Mouse (Mus musculus) CH12.LX (cell line): Measurements from ENCODE around the gene Lancl2.

Experiments used
- CTCF ChIP-seq, 2 experiments: IDR thresholded peaks in 1 of 2; conservative IDR thresholded peaks in 1 of 2; 2 replicates each; pipeline ENCODE4 v1.5.1; 2011 to 2012; ENCODE audit warnings: low read depth in 2 of 2, low read length in 2 of 2, improper control_type of control experiment in 1 of 2, inconsistent platforms in 1 of 2, mild to moderate bottlenecking in 1 of 2, moderate library complexity in 1 of 2
- JUND ChIP-seq: conservative IDR thresholded peaks from 2 replicates; pipeline ENCODE4 v1.6.1; 2011; ENCODE audit warnings: low read depth, low read length, improper control_type of control experiment
- MEF2A ChIP-seq: IDR thresholded peaks from 2 replicates; pipeline ENCODE4 v1.6.1; 2014; ENCODE audit warnings: low read depth, mild to moderate bottlenecking, inconsistent platforms, low read length, improper control_type of control experiment, borderline replicate concordance
- POLR2A ChIP-seq: IDR thresholded peaks from 2 replicates; pipeline ENCODE4 v1.6.1; 2011; ENCODE audit warnings: low read depth, mild to moderate bottlenecking, improper control_type of control experiment, low read length
- POLR2AphosphoS2 ChIP-seq: IDR thresholded peaks from 2 replicates; pipeline ENCODE4 v1.6.1; 2011; ENCODE audit warnings: low read depth, low read length, improper control_type of control experiment
- UBTF ChIP-seq: IDR thresholded peaks from 2 replicates; pipeline ENCODE4 v1.6.1; 2012; ENCODE audit warnings: low read depth, mild to moderate bottlenecking, inconsistent platforms, low read length, improper control_type of control experiment, moderate library complexity
- ZKSCAN1 ChIP-seq: IDR thresholded peaks from 2 replicates; pipeline ENCODE4 v1.6.1; 2012; ENCODE audit warnings: low read depth, inconsistent platforms, low read length, improper control_type of control experiment, borderline replicate concordance

DNA sequence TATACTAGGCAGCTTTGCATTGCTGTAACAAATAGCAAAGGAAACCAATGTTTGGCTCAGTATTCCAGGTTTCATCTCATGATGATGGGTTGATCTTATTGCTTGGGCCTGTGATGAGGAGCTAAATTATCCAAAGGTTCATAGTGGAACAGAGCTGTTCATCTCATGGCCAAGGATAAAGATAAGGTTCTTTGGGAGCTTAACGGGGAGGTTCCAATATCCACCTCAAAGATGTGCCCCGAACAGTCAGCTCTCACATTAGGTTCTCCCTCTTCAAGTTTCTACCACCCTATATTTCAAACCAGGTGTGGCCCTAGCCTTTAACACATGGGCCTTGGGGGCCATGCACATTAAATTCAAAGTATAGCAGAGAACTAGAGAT lies 43.4 kb downstream of the Lancl2 start:
- TF ChIP-seq POLR2A (no peak), CTCF (conservative IDR thresholded peaks at IDR 0.05 in 1 of 2, IDR thresholded peaks at IDR 0.05 in 1 of 2; ENCODE audit: low read depth in 2 of 2, low read length in 2 of 2) (no peak), UBTF (no peak), MEF2A (no peak), POLR2AphosphoS2 (no peak), JUND (no peak), ZKSCAN1 (no peak)
